Mouse (Mus musculus) limb, embryonic 10.5 days (tissue): ENCODE results near the gene Rab27a. TPM values are rescaled to one million over a fixed set of nuclear protein-coding genes. Genes with fewer than 3 reads are reported as not detected.

Source experiments
- DNase-seq: peaks from one replicate; pipeline ENCODE4 v3.0.0-alpha.2; 2017; ENCODE audit warnings: low spot score
- H3K27ac ChIP-seq: fragments of 300-500 bp; sonication (generic); 2 replicates; pipeline ENCODE4 v1.5.1; 2016; ENCODE audit warnings: mild to moderate bottlenecking
- H3K27me3 ChIP-seq: fragments of 300-500 bp; sonication (generic); 2 replicates; pipeline ENCODE4 v1.6.1; 2016; ENCODE audit warnings: low read depth, mild to moderate bottlenecking; ENCODE audit not compliant: poor library complexity, severe bottlenecking
- H3K36me3 ChIP-seq: fragments of 300-500 bp; sonication (generic); 2 replicates; pipeline ENCODE4 v1.6.1; 2016; ENCODE audit warnings: mild to moderate bottlenecking, moderate library complexity
- H3K4me1 ChIP-seq: fragments of 300-500 bp; sonication (generic); 2 replicates; pipeline ENCODE4 v1.6.1; 2016
- H3K4me3 ChIP-seq: fragments of 300-500 bp; sonication (generic); 2 replicates; pipeline ENCODE4 v1.5.1; 2016; ENCODE audit warnings: mild to moderate bottlenecking, moderate library complexity
- H3K9me3 ChIP-seq: fragments of 300-500 bp; sonication (generic); replicated peaks from 2 replicates; pipeline ENCODE4 v1.6.1; 2016; ENCODE audit warnings: mild to moderate bottlenecking
- WGBS: fragments of 180-500 bp; shearing (Covaris S2); methylation state at CpG from one replicate; pipeline ENCODE4 v1.1.7; 2016; 5-methylcytosine and 5-hydroxymethylcytosine counted together
- microRNA-seq: library from miRNA; unstranded; fragments of <30 nt; microRNA quantifications from one replicate; pipeline ENCODE4, GENCODE M21; 2017
- polyA plus RNA-seq: library from polyadenylated mRNA; unstranded; fragments of >200 nt; fragmentation: Nextera tagmentation; extraction: Ambion mirVana; gene quantifications from 2 replicates; pipeline ENCODE4 v1.2.1, GENCODE M21; 2016

Gene Rab27a
- polyA plus RNA-seq, 1 experiment from 2014 or later = 5.0 TPM

- peaks cover 5% of the 10 kb centered on the region; the same call in 1 of the 2 replicates for H3K4me1 ChIP-seq
- H3K4me3 ChIP-seq = no peak overlapping the region
- H3K27ac ChIP-seq = no peak overlapping the region
- H3K9me3 ChIP-seq = no peaks in the 10 kb centered on the region
- H3K36me3 ChIP-seq = no peaks in the 10 kb centered on the region
- no peak for DNase-seq
- 56% methylated on average over 11 of the region's 11 CpGs for WGBS
- H3K27me3 ChIP-seq = no peaks in the 10 kb centered on the region
Observed at GRCm38 (mm10) chr9:73137341-73137886, 92.8 kb downstream of the Rab27a start.

Small RNA genes lying within 50 kb of the gene (microRNA-seq; reads per million reads assigned to microRNA genes)
- gene Gm27353 = not detected

Other genes with a start within 250 kb of the Rab27a start
- 5.5 and 11.4 TPM in 2 replicates for gene Prtg, start 238.0 kb upstream of the Rab27a start, polyA plus RNA-seq
- gene Pygo1, start 119.2 kb upstream of the Rab27a start, polyA plus RNA-seq = 5.5 and 7.5 TPM in 2 replicates
- 1.5 TPM in 2 replicates for gene Dyx1c1, start 86.1 kb upstream of the Rab27a start, polyA plus RNA-seq
- not detected in 2 replicates for gene Gm44503, start 86.0 kb upstream of the Rab27a start, polyA plus RNA-seq
- 12.9 and 13.3 TPM in 2 replicates for gene Ccpg1os, start 59.5 kb upstream of the Rab27a start, polyA plus RNA-seq
- 9.9 and 11.3 TPM in 2 replicates for gene Ccpg1, start 59.4 kb upstream of the Rab27a start, polyA plus RNA-seq
- gene Pigb, start 4.5 kb upstream of the Rab27a start, polyA plus RNA-seq = 15.6 and 17.8 TPM in 2 replicates
- gene Khdc3, start 57.0 kb downstream of the Rab27a start, polyA plus RNA-seq = not detected in 2 replicates
- gene Gm20509, start 57.6 kb downstream of the Rab27a start, polyA plus RNA-seq = not detected in 2 replicates
- 151 and 184 TPM in 2 replicates for gene Rsl24d1, start 68.6 kb downstream of the Rab27a start, polyA plus RNA-seq